Mouse (Mus musculus) G1E (cell line): ENCODE data around the gene Tuba1c.

ENCODE experiments used
- CTCF ChIP-seq: IDR thresholded peaks from 2 replicates; pipeline ENCODE4 v1.5.1; 2012; ENCODE audit warnings: low read depth, low read length, inconsistent platforms, mixed read lengths
- GATA1 ChIP-seq: IDR thresholded peaks from 2 replicates; pipeline ENCODE4 v1.6.1; 2012; ENCODE audit warnings: borderline replicate concordance, low read length, inconsistent platforms, mixed read lengths
- POLR2AphosphoS5 ChIP-seq: IDR thresholded peaks from 2 replicates; pipeline ENCODE4 v1.6.1; 2012; ENCODE audit warnings: low read depth, low read length, inconsistent platforms; ENCODE audit not compliant: insufficient replicate concordance

DNA sequence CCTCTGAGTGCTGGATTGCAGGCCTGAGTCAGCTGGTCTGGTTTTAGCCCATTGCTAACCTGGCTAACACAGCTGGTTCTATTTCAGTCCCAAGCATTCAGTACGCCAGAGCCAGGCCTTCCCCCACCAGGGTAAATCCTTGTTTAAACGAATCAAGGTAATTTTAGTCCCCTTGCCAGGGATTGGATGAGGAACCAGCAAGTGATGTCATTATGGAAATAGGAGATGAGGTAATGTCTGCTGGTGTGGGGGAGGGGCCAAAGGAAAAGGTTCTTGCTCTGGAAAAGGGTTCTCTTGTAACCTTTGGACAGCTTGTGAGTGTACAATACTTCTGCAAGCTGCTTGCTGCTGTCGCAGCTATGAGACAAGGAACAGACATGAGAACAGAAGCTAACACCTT, 15.2 kb downstream of the Tuba1c start:
- TF ChIP-seq CTCF = no peak
- TF ChIP-seq POLR2AphosphoS5 = no peak
- TF ChIP-seq GATA1 = no peak
